Mouse (Mus musculus) C2C12 (cell line): ENCODE measurements at regions not wholly inside any gene's neighbourhood (a gene's known extent, or its start where the extent isn't known, plus 50 kb on each side); places are given as distances from the start of the nearest gene placed in this dataset.

Experiments
- CTCF ChIP-seq: IDR thresholded peaks from one replicate; pipeline ENCODE4 v1.5.1; 2011; ENCODE audit not compliant: control insufficient read depth, insufficient read depth, insufficient read length
- USF1 ChIP-seq: IDR thresholded peaks from one replicate; pipeline ENCODE4 v1.6.1; 2011; ENCODE audit warnings: low read depth, mild to moderate bottlenecking, control low read depth, moderate library complexity

GRCm38 (mm10) chr1:194225786-194226185 lies 392.2 kb upstream of the Plxna2 start:
- no peak for TF ChIP-seq CTCF
- no peak for TF ChIP-seq USF1
